Mouse (Mus musculus) intestine, postnatal 0 days (tissue): Measurements from ENCODE around the gene Kctd19. TPM values are rescaled to one million over a fixed set of nuclear protein-coding genes. Genes with fewer than 3 reads are reported as not detected.

Source experiments
- ATAC-seq: fragments of 200-750 bp; cut with Nextera tagmentation; 2 replicates; pipeline ENCODE4 v1.8.0; 2017; ENCODE audit warnings: mild to moderate bottlenecking, moderate TSS enrichment, moderate library complexity
- H3K27ac ChIP-seq: fragments of 300-500 bp; sonication (generic); 2 replicates; pipeline ENCODE4 v1.5.1; 2014; ENCODE audit warnings: mild to moderate bottlenecking, low read depth, low read length, moderate library complexity
- H3K27me3 ChIP-seq: fragments of 300-500 bp; sonication (generic); replicated peaks from 2 replicates; pipeline ENCODE4 v1.6.1; 2014; ENCODE audit warnings: low read length, mixed read lengths; ENCODE audit not compliant: control insufficient read depth, insufficient read depth
- H3K36me3 ChIP-seq: fragments of 300-500 bp; sonication (generic); 2 replicates; pipeline ENCODE4 v1.6.1; 2014; ENCODE audit warnings: mild to moderate bottlenecking, moderate library complexity; ENCODE audit not compliant: control insufficient read depth, insufficient read depth
- H3K4me1 ChIP-seq: fragments of 300-500 bp; sonication (generic); replicated peaks from 2 replicates; pipeline ENCODE4 v1.6.1; 2014; ENCODE audit warnings: antibody characterized with exemption, low read length, mixed read lengths; ENCODE audit not compliant: control insufficient read depth, insufficient read depth
- H3K4me2 ChIP-seq: fragments of 300-500 bp; sonication (generic); replicated peaks from 2 replicates; pipeline ENCODE4 v1.6.1; 2014; ENCODE audit warnings: low read depth, mild to moderate bottlenecking, moderate library complexity
- H3K4me3 ChIP-seq: fragments of 300-500 bp; sonication (generic); 2 replicates; pipeline ENCODE4 v1.5.1; 2014; ENCODE audit warnings: low read depth, low read length
- H3K9ac ChIP-seq: fragments of 300-500 bp; sonication (generic); 2 replicates; pipeline ENCODE4 v1.6.1; 2014; ENCODE audit warnings: mild to moderate bottlenecking, low read depth, low read length
- H3K9me3 ChIP-seq: fragments of 300-500 bp; sonication (generic); 2 replicates; pipeline ENCODE4 v1.6.1; 2016; ENCODE audit warnings: mixed run types; ENCODE audit not compliant: control insufficient read depth
- CTCF ChIP-seq: sonication (generic); IDR thresholded peaks from 2 replicates; pipeline ENCODE4 v1.5.1; 2016; ENCODE audit warnings: low read depth, mild to moderate bottlenecking, control low read depth, antibody characterized with exemption, moderate library complexity
- WGBS: fragments of 180-500 bp; shearing (Covaris S2); extraction: QIAGEN DNeasy Blood & Tissue Kit; methylation state at CpG from one replicate; pipeline ENCODE4 v1.1.7; 2014; 5-methylcytosine and 5-hydroxymethylcytosine counted together
- polyA plus RNA-seq: library from polyadenylated mRNA; unstranded; fragments of >200 nt; fragmentation: Nextera tagmentation; extraction: Ambion mirVana; gene quantifications from 2 replicates; pipeline ENCODE4 v1.2.1, GENCODE M21; 2015

Gene Kctd19
- polyA plus RNA-seq, 1 experiment from 2014 or later = 0.07 TPM

DNA sequence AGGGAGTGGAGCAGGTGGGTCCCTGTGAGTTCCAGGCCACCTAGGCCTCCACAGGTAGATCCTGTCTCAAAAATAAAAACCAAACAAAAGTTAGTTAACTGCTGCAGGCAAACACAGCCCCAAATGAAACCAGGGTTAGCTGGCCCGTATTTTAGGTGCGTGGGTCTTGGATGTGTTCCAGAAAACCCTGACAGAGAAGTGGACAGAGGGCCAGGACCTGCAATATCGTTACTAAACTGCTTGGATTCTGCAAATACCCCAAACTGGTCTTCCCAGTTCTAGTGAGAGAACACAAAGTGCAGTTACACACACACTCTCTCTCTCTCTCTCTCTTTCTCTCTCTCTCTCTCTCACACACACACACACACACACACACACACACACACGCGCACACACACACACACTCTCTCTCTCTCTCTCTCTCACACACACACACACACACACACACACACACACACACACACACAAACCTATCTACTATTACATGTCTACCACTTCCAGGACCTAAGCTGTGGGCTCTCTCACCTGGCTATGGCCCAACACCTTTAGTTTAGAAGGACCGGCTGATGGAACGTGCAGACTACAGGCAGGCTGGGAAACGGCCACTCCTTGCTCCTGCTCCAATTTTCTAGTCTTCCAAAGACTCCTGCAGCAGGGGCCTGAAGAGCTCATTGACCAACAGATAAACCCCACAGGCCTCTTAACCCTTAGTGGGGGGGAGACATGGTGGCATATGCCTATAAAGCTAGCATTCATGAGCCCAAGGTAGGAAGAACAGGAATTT, 69.3 kb downstream of the Kctd19 start:
- H3K4me2 ChIP-seq = no peak overlapping the region
- H3K27me3 ChIP-seq = no peaks in the 10 kb centered on the region
- H3K4me1 ChIP-seq = peaks cover 23% of the 10 kb centered on the region
- no peak for ATAC-seq
- H3K27ac ChIP-seq = 0 out of 2 replicates have a peak overlapping the region, but pooled peaks have one; percentile 0
- H3K9ac ChIP-seq = no peak overlapping the region
- TF ChIP-seq CTCF = no peak
- H3K36me3 ChIP-seq = no peaks in the 10 kb centered on the region
- H3K4me3 ChIP-seq = no peak overlapping the region
- 38% methylated on average over 7 of the region's 8 CpGs for whole genome bisulfite sequencing
- H3K9me3 ChIP-seq = no peaks in the 10 kb centered on the region

DNA sequence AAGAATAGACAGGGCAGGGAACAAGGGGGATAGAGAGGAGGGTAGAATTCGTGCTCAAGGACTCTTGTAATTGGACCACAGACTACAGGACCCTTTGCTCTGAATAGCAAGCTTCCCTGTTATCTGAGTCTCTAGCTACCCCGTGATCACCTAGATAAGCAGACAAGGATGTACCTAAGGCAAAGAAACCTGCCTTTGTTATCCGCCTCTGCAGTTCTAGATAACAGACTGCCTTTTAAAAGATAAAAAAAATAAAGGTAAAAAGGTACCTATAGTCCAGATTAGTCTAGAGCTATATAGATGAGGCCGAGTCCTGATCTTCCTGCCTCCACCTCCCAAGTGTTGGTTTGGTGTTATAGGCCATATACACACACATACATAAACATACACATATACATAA, 70.5 kb downstream of the Kctd19 start:
- no peak for ATAC-seq
- H3K4me1 ChIP-seq = peaks cover 23% of the 10 kb centered on the region

DNA sequence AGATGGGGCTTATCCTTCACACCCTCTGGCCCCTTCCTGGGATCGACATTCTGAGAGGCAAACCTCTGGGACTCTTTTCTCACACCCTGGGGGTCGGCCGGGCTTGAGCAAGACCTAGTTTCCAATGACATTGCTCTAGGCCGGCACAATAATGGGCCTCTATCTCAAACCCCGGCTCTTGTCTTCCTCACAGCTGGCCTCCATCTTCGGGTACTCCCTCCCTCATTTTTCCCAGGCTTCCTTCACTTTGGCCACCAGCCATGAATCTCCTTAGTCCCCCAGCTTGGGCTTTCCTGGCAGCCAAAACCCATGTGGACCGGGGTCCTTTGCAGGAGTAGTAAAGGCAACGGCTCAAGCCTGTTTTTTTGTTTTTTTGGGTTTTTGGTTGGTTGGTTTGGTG, 71.9 kb downstream of the Kctd19 start:
- Histone ChIP-seq H3K4me3 (no peak overlapping the region), H3K27ac (no peak overlapping the region), H3K4me2 (no peak overlapping the region), H3K36me3 (peaks cover 20% of the 10 kb centered on the region), H3K9ac (no peak overlapping the region), H3K27me3 (no peaks in the 10 kb centered on the region), H3K4me1 (peaks cover 20% of the 10 kb centered on the region), H3K9me3 (no peaks in the 10 kb centered on the region)
- WGBS = 50% methylated on average over 8 of the region's 8 CpGs
- ATAC-seq = no peak
- no peak for TF ChIP-seq CTCF

More for the DNA sequence above, 70.5 kb downstream of the Kctd19 start:
- no peak overlapping the region for H3K9ac ChIP-seq
- H3K36me3 ChIP-seq = peaks cover 7% of the 10 kb centered on the region; the same call in 1 of the 2 replicates
- no peak overlapping the region for H3K4me2 ChIP-seq
- no peaks in the 10 kb centered on the region for H3K9me3 ChIP-seq
- no peaks in the 10 kb centered on the region for H3K27me3 ChIP-seq
- no peak overlapping the region for H3K4me3 ChIP-seq
- H3K27ac ChIP-seq = no peak overlapping the region
- WGBS = 44% methylated on average over 4 of the region's 4 CpGs
- TF ChIP-seq CTCF = no peak

DNA sequence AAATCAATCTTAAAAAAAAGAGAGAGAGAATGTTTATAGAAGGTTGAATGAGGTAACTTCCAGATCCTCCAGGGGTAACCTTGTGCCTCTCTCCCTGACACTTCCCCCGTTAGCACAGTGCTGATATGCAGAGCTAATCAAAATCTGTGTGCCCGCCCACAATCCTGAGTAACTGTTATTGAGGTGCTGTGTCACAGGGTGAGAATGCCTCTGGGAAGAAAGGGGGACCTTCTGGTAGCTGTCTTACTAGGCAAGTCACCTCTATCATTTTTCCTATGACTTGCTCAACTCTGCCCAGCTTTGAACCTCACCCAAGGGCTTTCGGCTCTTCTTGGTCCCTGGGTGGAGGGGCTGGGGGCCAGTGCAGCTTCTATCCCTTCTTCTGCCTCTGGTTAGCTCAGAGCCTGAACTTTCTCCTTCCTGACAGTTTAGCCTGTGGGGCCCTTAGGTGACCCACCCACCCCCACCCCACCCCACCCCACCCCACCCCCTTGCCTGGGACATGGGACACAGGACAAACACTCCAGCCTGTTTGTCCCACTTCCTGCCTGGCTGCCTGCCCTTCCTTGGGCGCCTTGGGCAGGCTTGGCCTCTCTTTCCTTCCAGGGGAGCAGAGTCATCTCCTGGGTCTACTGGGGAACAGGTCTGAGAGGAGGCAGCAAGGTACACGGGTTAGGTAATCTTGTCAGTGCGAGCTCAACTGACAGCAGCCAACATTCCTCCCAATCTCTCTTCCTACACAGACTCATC, 73.2 kb downstream of the Kctd19 start:
- Histone ChIP-seq H3K9me3 (no peaks in the 10 kb centered on the region), H3K27ac (0 out of 2 replicates have a peak overlapping the region, but pooled peaks have one; percentile 28), H3K4me1 (peaks cover 10% of the 10 kb centered on the region), H3K4me2 (peak overlapping the region; percentile 6; the same call in 1 of the 2 replicates), H3K27me3 (no peaks in the 10 kb centered on the region), H3K36me3 (peaks cover 34% of the 10 kb centered on the region), H3K9ac (no peak overlapping the region), H3K4me3 (no peak overlapping the region)
- peak; percentile 54 for ATAC-seq
- WGBS = 35% methylated on average over 6 of the region's 6 CpGs
- no peak for TF ChIP-seq CTCF

DNA sequence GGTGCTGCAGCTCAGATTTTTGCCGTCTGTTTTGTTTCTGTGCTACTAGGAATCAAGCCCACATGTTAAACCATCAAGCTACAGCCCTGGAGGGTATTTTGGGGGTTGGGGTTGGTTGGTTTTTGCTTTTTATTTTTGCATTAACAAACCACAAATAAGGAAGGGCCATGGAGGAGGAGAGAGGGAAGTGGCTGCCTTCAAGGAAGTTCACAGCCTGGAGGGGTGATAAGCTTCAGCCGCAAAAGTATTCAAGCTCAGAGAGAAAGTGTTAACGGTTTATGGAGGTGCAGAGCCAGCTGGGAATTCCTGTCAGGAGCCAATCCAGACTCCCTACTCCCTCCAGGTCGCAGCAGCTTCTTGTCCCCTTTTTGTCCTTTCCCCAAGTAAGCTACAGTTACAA, 74.3 kb downstream of the Kctd19 start:
- 35% methylated on average over 4 of the region's 4 CpGs for WGBS
- H3K27me3 ChIP-seq = no peaks in the 10 kb centered on the region
- H3K36me3 ChIP-seq = peaks cover 43% of the 10 kb centered on the region
- no peak overlapping the region for H3K9ac ChIP-seq
- ATAC-seq = no peak
- no peak for TF ChIP-seq CTCF
- no peaks in the 10 kb centered on the region for H3K9me3 ChIP-seq
- no peak overlapping the region for H3K27ac ChIP-seq
- peak overlapping the region; percentile 10; the same call in 1 of the 2 replicates for H3K4me2 ChIP-seq
- no peak overlapping the region for H3K4me3 ChIP-seq
- H3K4me1 ChIP-seq = peaks cover 5% of the 10 kb centered on the region

DNA sequence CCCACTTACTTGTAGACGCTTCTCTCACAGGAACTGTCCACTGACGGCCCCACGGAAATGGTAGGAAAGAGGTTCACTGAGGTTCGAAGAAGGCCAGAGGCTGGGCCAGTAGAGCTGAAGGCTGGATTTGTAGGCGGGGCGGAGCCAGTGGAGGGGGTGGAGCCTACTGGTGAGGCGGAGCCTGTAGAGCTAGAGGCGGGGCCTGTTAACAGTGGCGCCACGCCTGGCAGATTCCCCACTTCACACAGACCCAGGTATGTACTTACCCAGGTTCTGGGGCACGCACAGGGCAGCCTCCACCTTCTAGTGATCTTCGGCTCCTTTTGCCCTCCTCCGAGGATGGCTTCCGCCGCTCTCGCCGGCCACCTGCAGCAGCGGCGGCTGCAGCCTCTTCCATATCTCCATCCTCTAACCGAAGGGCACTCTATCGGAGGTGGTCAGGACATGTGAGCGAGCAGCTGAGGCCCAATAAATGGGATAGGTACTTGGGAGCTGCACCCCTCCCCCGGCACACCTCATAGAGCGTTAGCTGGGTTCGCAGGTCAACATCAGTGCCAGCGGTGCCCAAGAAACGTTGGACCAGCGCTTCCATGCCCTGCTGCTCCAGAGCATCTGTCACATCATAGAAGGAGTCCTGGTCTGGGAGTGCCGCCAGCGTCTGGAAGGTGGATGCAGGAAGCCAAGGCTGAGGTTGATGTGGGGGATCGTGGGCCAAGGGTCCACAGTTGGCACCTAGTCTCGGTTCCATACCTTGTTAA, 76.8 kb downstream of the Kctd19 start:
- Histone ChIP-seq H3K27me3 (no peaks in the 10 kb centered on the region), H3K36me3 (peaks cover 59% of the 10 kb centered on the region), H3K9ac (no peak overlapping the region), H3K4me3 (no peak overlapping the region), H3K9me3 (no peaks in the 10 kb centered on the region), H3K4me2 (no peak overlapping the region), H3K27ac (no peak overlapping the region), H3K4me1 (peaks cover 7% of the 10 kb centered on the region)
- no peak for ATAC-seq
- TF ChIP-seq CTCF = no peak
- WGBS = 74% methylated on average over 32 of the region's 32 CpGs

Other genes starting within 250 kb of the Kctd19 start
- 18.9 and 21.8 TPM in 2 replicates for gene Cbfb, start 242.8 kb downstream of the Kctd19 start, polyA plus RNA-seq
- 14.3 and 14.8 TPM in 2 replicates for gene D230025D16Rik, start 188.4 kb downstream of the Kctd19 start, polyA plus RNA-seq
- 7.1 and 8.1 TPM in 2 replicates for gene B3gnt9, start 158.3 kb downstream of the Kctd19 start, polyA plus RNA-seq
- gene Tradd, start 148.9 kb downstream of the Kctd19 start, polyA plus RNA-seq = 50.6 TPM in 2 replicates
- gene Fbxl8, start 148.9 kb downstream of the Kctd19 start, polyA plus RNA-seq = 6.0 and 6.2 TPM in 2 replicates
- gene Hsf4, start 143.7 kb downstream of the Kctd19 start, polyA plus RNA-seq = 0.27 and 0.48 TPM in 2 replicates
- 0.76 and 0.90 TPM in 2 replicates for gene Nol3, start 137.4 kb downstream of the Kctd19 start, polyA plus RNA-seq
- 1.5 and 1.7 TPM in 2 replicates for gene 4931428F04Rik, start 123.6 kb downstream of the Kctd19 start, polyA plus RNA-seq
- 2.5 and 3.1 TPM in 2 replicates for gene Exoc3l, start 117.4 kb downstream of the Kctd19 start, polyA plus RNA-seq
- gene E2f4, start 115.8 kb downstream of the Kctd19 start, polyA plus RNA-seq = 36.6 and 42.0 TPM in 2 replicates
- 34.2 TPM in 2 replicates for gene Elmo3, start 107.9 kb downstream of the Kctd19 start, polyA plus RNA-seq
- gene Lrrc29, start 87.2 kb downstream of the Kctd19 start, polyA plus RNA-seq = 3.8 and 3.9 TPM in 2 replicates
- gene Tmem208, start 87.1 kb downstream of the Kctd19 start, polyA plus RNA-seq = 167 and 184 TPM in 2 replicates
- 1.3 and 1.6 TPM in 2 replicates for gene Fhod1, start 65.5 kb downstream of the Kctd19 start, polyA plus RNA-seq
- 0.31 and 0.40 TPM in 2 replicates for gene Slc9a5, start 64.7 kb downstream of the Kctd19 start, polyA plus RNA-seq
- gene Plekhg4, start 40.2 kb downstream of the Kctd19 start, polyA plus RNA-seq = 0.13 and 0.20 TPM in 2 replicates
- 0.10 and 0.20 TPM in 2 replicates for gene Lrrc36, start 69 bp upstream of the Kctd19 start, polyA plus RNA-seq
- 67.9 and 78.5 TPM in 2 replicates for gene Tppp3, start 58.0 kb upstream of the Kctd19 start, polyA plus RNA-seq
- 6.4 and 7.1 TPM in 2 replicates for gene Zdhhc1, start 83.4 kb upstream of the Kctd19 start, polyA plus RNA-seq
- gene Hsd11b2, start 105.3 kb upstream of the Kctd19 start, polyA plus RNA-seq = 1.1 and 4.1 TPM in 2 replicates
- 140 and 151 TPM in 2 replicates for gene Atp6v0d1, start 152.5 kb upstream of the Kctd19 start, polyA plus RNA-seq
- gene Ripor1, start 191.8 kb upstream of the Kctd19 start, polyA plus RNA-seq = 10.2 and 10.3 TPM in 2 replicates
- 42.2 and 44.7 TPM in 2 replicates for gene Ctcf, start 223.1 kb upstream of the Kctd19 start, polyA plus RNA-seq
- gene Agrp, start 223.9 kb upstream of the Kctd19 start, polyA plus RNA-seq = 0.43 and 1.1 TPM in 2 replicates